Mouse (Mus musculus) intestine, postnatal 0 days (tissue): ENCODE data around the gene Rbks. TPM values are rescaled to one million over a fixed set of nuclear protein-coding genes. Genes with fewer than 3 reads are reported as not detected.
"Not testable (repeated sequence)": the region's sequence is repeated elsewhere in the genome, so short reads cannot be mapped to it uniquely, and the experiment has no call there.

Experiments used
- ATAC-seq: fragments of 200-750 bp; cut with Nextera tagmentation; 2 replicates; pipeline ENCODE4 v1.8.0; 2017; ENCODE audit warnings: mild to moderate bottlenecking, moderate TSS enrichment, moderate library complexity
- H3K27ac ChIP-seq: fragments of 300-500 bp; sonication (generic); 2 replicates; pipeline ENCODE4 v1.5.1; 2014; ENCODE audit warnings: mild to moderate bottlenecking, low read depth, low read length, moderate library complexity
- H3K27me3 ChIP-seq: fragments of 300-500 bp; sonication (generic); replicated peaks from 2 replicates; pipeline ENCODE4 v1.6.1; 2014; ENCODE audit warnings: low read length, mixed read lengths; ENCODE audit not compliant: control insufficient read depth, insufficient read depth
- H3K36me3 ChIP-seq: fragments of 300-500 bp; sonication (generic); 2 replicates; pipeline ENCODE4 v1.6.1; 2014; ENCODE audit warnings: mild to moderate bottlenecking, moderate library complexity; ENCODE audit not compliant: control insufficient read depth, insufficient read depth
- H3K4me1 ChIP-seq: fragments of 300-500 bp; sonication (generic); replicated peaks from 2 replicates; pipeline ENCODE4 v1.6.1; 2014; ENCODE audit warnings: antibody characterized with exemption, low read length, mixed read lengths; ENCODE audit not compliant: control insufficient read depth, insufficient read depth
- H3K4me2 ChIP-seq: fragments of 300-500 bp; sonication (generic); replicated peaks from 2 replicates; pipeline ENCODE4 v1.6.1; 2014; ENCODE audit warnings: low read depth, mild to moderate bottlenecking, moderate library complexity
- H3K4me3 ChIP-seq: fragments of 300-500 bp; sonication (generic); 2 replicates; pipeline ENCODE4 v1.5.1; 2014; ENCODE audit warnings: low read depth, low read length
- H3K9ac ChIP-seq: fragments of 300-500 bp; sonication (generic); 2 replicates; pipeline ENCODE4 v1.6.1; 2014; ENCODE audit warnings: mild to moderate bottlenecking, low read depth, low read length
- H3K9me3 ChIP-seq: fragments of 300-500 bp; sonication (generic); 2 replicates; pipeline ENCODE4 v1.6.1; 2016; ENCODE audit warnings: mixed run types; ENCODE audit not compliant: control insufficient read depth
- CTCF ChIP-seq: sonication (generic); IDR thresholded peaks from 2 replicates; pipeline ENCODE4 v1.5.1; 2016; ENCODE audit warnings: low read depth, mild to moderate bottlenecking, control low read depth, antibody characterized with exemption, moderate library complexity
- WGBS: fragments of 180-500 bp; shearing (Covaris S2); extraction: QIAGEN DNeasy Blood & Tissue Kit; methylation state at CpG from one replicate; pipeline ENCODE4 v1.1.7; 2014; 5-methylcytosine and 5-hydroxymethylcytosine counted together
- polyA plus RNA-seq: library from polyadenylated mRNA; unstranded; fragments of >200 nt; fragmentation: Nextera tagmentation; extraction: Ambion mirVana; gene quantifications from 2 replicates; pipeline ENCODE4 v1.2.1, GENCODE M21; 2015

Rbks gene
- polyA plus RNA-seq, 1 experiment from 2014 or later = 22.3 TPM

DNA sequence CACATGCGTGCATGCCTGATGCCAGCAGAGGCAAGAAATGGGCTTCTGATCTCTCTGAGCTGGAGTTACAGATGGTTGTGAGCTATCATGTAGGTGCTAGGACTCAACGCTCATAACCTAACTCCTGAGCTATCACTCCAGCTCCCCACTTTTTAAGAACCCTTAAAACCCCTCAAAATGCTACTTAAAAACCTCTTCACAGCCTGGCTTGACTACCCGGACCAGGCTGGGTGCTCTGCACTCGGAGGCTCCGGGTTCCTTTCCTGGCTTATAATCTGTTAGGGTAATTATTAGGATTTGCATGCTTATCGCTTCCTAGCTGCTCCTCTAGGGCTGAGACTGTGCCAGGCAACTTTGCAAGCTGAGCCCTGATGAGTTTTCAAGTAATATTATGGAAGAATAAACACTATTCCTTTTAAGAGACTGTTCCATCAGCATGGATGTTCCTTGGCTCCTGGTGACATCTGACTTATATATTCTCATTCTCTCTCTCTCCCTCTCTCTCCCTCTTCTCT is 99.9 kb downstream of the Rbks start:
- Histone ChIP-seq H3K4me1 (0 out of 2 replicates have a peak, but pooled peaks cover under 1% of the 10 kb centered on the region), H3K27me3 (no peaks in the 10 kb centered on the region), H3K27ac (peak overlapping the region; percentile 31; the same call in 1 of the 2 replicates), H3K36me3 (no peaks in the 10 kb centered on the region), H3K9ac (0 out of 2 replicates have a peak overlapping the region, but pooled peaks have one; percentile 32), H3K4me2 (peak overlapping the region; percentile 69), H3K4me3 (peak overlapping the region; percentile 30), H3K9me3 (no peaks in the 10 kb centered on the region)
- no peak for ATAC-seq
- WGBS = 41% methylated on average over 6 of the region's 6 CpGs
- no peak for TF ChIP-seq CTCF

DNA sequence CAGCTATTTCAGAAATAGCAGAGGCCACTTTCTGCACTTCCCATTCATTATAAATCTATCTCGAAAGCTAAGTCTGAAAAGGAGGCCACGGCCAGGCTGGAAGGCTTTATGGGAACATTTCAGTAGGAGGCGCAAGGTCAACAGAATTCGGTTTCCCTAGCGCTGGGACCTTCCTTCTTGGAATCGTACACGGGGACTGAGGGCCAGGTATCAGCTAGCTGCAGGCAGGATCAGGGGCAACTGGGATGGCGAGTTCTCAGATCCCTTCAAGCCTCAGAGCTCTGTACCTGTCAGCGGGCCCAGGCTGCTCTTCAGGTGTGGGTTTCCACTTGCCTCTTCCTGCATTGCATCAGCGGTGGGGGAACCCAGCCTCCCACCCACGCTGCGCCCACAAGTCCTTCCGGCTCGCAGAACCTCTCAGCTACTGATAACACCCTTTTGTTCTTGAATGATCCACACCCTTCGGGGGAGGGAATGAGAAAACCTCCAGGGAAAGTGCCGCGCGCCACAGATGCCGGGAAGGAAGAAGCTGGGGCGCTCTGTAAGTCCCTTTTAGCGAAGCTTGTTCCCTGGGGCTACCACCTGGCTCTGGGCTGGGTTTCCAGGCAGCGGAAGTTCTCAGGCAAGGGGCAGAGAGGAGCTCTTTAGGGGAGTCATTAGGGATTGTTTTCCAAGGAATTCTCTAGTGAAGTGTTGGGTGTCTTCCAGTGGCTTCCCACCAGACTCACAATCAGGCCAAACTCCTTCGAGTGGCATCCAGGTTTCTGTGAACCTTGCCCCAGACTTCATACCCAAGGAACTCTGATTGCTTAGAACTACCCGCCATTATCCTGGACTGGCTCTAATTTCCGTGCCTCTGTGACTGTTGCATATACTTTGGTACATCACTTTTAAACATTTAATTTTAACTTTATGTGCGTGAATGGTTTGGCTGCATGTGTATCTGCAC is 100.7 kb downstream of the Rbks start, which contains the start of gene Mrpl33:
Gene Mrpl33, plus strand, starts transcription at position 455 of the 949 bp plus-strand sequence.
- H3K4me2 ChIP-seq = peak within 1 kb of the TSS; percentile 69
- peak; percentile 86 for ATAC-seq
- H3K4me3 ChIP-seq = peak within 1 kb of the TSS; percentile 30

DNA sequence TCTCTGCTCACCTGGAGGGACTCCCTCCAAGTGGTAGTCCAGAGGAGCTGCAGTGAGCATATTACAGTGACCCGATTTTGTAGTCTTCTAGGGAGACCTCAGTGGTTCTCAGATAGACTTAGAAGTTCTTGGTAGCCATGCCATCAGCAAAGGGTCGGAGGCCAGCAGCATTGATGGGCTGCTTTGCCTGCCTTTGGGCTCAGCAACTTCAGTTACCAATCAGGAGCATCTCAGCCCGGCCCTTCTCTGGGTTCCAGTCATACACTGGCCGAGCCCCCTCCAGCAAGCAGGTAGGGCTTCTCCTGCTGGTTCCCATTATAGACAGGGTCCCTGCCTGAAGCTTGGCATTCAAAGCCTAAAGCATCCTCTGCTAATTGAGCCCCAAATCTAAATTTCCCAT is 101.6 kb downstream of the Rbks start:
- TF ChIP-seq CTCF = peak; percentile 23; the same call in 1 of the 2 replicates
- 74% methylated on average over 4 of the region's 4 CpGs for WGBS
- Histone ChIP-seq H3K36me3 (no peaks in the 10 kb centered on the region), H3K4me2 (peak overlapping the region; percentile 69; the same call in 1 of the 2 replicates), H3K4me1 (no peaks in the 10 kb centered on the region), H3K27ac (no peak overlapping the region), H3K9me3 (no peaks in the 10 kb centered on the region), H3K9ac (no peak overlapping the region), H3K4me3 (no peak overlapping the region), H3K27me3 (no peaks in the 10 kb centered on the region)
- no peak for ATAC-seq

More for the DNA sequence above, 100.7 kb downstream of the Rbks start, which contains the start of gene Mrpl33:
- H3K36me3 ChIP-seq = no peaks in the 10 kb centered on the region
- peak within 1 kb of the TSS; percentile 32 for H3K9ac ChIP-seq
- no peaks in the 10 kb centered on the region for H3K9me3 ChIP-seq
- peak; percentile 62 for TF ChIP-seq CTCF
- H3K27ac ChIP-seq = peak within 1 kb of the TSS; percentile 31; the same call in 1 of the 2 replicates
- WGBS = 8% methylated on average over 26 of the region's 26 CpGs
- no peaks in the 10 kb centered on the region for H3K4me1 ChIP-seq
- no peaks in the 10 kb centered on the region for H3K27me3 ChIP-seq

DNA sequence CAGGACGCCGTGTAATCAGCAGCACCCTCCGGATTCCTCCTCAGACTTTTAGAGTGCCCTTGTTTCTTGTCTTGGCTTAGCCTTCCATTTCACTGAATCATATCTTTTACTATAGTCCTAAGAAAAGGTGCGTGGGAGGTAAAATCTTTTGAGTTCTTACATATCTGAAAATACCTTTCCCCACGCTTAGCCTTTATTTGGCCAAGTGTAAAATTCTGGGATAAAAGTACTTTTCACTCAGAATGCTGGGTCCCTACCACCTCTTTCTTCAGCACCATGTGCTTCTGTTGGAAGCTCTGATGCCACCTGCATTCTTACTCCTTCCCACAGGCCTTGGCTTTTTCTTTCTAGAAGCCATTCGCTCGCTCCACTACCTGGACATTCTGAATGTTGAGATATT is 106.3 kb downstream of the Rbks start:
- no peaks in the 10 kb centered on the region for H3K36me3 ChIP-seq
- no peaks in the 10 kb centered on the region for H3K4me1 ChIP-seq
- no peaks in the 10 kb centered on the region for H3K27me3 ChIP-seq
- no peak for TF ChIP-seq CTCF
- no peak overlapping the region for H3K4me2 ChIP-seq
- WGBS = 88% methylated on average over 7 of the region's 7 CpGs
- H3K4me3 ChIP-seq = no peak overlapping the region
- no peaks in the 10 kb centered on the region for H3K9me3 ChIP-seq
- no peak overlapping the region for H3K27ac ChIP-seq
- H3K9ac ChIP-seq = no peak overlapping the region
- ATAC-seq = no peak

DNA sequence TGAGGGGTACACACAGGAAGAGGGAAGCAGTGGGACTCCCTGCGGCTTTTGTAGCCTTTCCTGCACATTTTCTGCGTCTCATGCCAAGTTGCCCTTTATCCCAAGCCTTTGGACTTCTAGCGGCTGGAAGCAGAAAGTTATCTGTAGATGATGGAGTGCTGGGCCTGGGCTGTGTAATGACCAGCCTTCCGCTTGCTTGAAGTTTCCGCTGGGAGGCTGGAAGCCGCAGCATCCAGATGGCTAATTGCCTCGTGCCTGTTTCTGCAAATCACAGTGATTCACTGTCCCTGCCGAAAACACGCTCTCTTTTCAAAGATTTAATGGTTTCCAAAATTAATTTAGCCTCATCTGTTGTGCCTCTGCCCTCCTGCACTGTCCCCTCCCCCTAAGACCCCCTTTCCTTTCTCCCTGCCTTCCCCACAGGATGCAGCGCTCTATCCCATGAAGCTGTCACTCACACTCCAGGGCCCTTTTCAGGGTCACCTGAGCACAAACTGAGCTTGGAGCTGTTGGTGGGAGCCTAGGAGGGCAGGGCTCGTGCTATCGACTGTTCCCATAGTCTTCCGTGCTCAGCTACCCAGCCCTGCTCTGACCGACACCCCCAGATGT is 107.6 kb downstream of the Rbks start:
- Histone ChIP-seq H3K36me3 (no peaks in the 10 kb centered on the region), H3K27ac (no peak overlapping the region), H3K4me3 (no peak overlapping the region), H3K4me1 (no peaks in the 10 kb centered on the region), H3K9ac (no peak overlapping the region), H3K9me3 (no peaks in the 10 kb centered on the region), H3K27me3 (no peaks in the 10 kb centered on the region), H3K4me2 (no peak overlapping the region)
- 69% methylated on average over 14 of the region's 14 CpGs for WGBS
- ATAC-seq = no peak
- no peak for TF ChIP-seq CTCF

DNA sequence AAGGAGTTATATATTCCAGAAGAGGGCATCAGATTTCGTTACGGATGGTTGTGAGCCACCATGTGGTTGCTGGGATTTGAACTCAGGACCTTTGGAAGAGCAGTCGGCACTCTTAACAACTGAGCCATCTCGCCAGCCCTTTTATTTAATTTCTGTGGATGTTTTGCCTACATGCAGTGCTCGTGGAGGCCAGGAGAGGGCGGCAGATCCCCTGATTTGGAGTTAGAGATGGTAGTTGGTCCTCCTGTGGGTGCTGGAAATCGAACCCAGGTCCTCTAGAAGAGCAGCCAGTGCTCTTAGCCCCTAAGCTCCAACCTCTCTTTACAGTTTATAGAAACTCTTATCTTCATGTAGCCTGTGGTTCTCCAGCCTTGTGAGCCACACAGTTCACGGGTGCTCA is 108.8 kb downstream of the Rbks start:
- TF ChIP-seq CTCF = peak; percentile 43
- WGBS = 84% methylated on average over 8 of the region's 8 CpGs
- not testable (repeated sequence) for H3K36me3 ChIP-seq, H3K9me3 ChIP-seq, H3K27me3 ChIP-seq, H3K27ac ChIP-seq, H3K4me3 ChIP-seq, H3K9ac ChIP-seq, H3K4me1 ChIP-seq, H3K4me2 ChIP-seq, ATAC-seq
